Comparison of ENCODE assay signal across 8 mouse cellular contexts in genomic region chrX:12135121-12136111, GRCm38 (mm10). TPM values are rescaled to one million over a fixed set of nuclear protein-coding genes. Genes with fewer than 3 reads are reported as not detected.
A peak's percentile ranks its signal among the peaks of the same experiment; 100 is the strongest.
DNase-seq lines count a peak whose midpoint lies in the region; ATAC-seq lines count a peak whose summit lies in the region.

No protein-coding gene starts in this region.

- H3K4me2 ChIP-seq in forebrain, embryonic 16.5 days (ENCODE audit: low read length): peak overlapping the region; percentile 78
- peak overlapping the region; percentile 60 for H3K4me2 ChIP-seq in hindbrain, embryonic 14.5 days (replicated peaks)
- H3K4me2 ChIP-seq in liver, embryonic 15.5 days: peak overlapping the region; percentile 60
- H3K4me2 ChIP-seq in neural tube, embryonic 12.5 days (replicated peaks): peak overlapping the region; percentile 66

- peak; percentile 71 for ATAC-seq in forebrain, embryonic 16.5 days
- ATAC-seq in hindbrain, embryonic 14.5 days (ENCODE audit: low FRiP score): peak; percentile 73
- 0 out of 2 replicates have a peak, but pooled peaks have one; percentile 14 for ATAC-seq in liver, embryonic 15.5 days (ENCODE audit: insufficient read depth)
- ATAC-seq in neural tube, embryonic 12.5 days (ENCODE audit: low FRiP score, low read depth): peak; percentile 30; the same call in 1 of the 2 replicates
- no peak for ATAC-seq in erythroid progenitor cell, adult 5-6 weeks (replicated peaks; ENCODE audit: low FRiP score, poor library complexity, severe bottlenecking)

- H3K27ac ChIP-seq in forebrain, embryonic 16.5 days (ENCODE audit: low read length): peak overlapping the region; percentile 78
- peak overlapping the region; percentile 90 for H3K27ac ChIP-seq in hindbrain, embryonic 14.5 days
- H3K27ac ChIP-seq in liver, embryonic 15.5 days (replicated peaks): peak overlapping the region; percentile 62
- H3K27ac ChIP-seq in neural tube, embryonic 12.5 days: peak overlapping the region; percentile 75

- H3K36me3 ChIP-seq in forebrain, embryonic 16.5 days (ENCODE audit: control insufficient read depth, insufficient read depth): no peaks in the 10 kb centered on the region
- H3K36me3 ChIP-seq in hindbrain, embryonic 14.5 days (replicated peaks; ENCODE audit: control insufficient read depth, insufficient read depth): no peaks in the 10 kb centered on the region
- no peaks in the 10 kb centered on the region for H3K36me3 ChIP-seq in liver, embryonic 15.5 days (replicated peaks)
- H3K36me3 ChIP-seq in neural tube, embryonic 12.5 days: no peaks in the 10 kb centered on the region

- peak overlapping the region; percentile 62 for H3K9ac ChIP-seq in forebrain, embryonic 16.5 days (replicated peaks; ENCODE audit: low read depth, low read length)
- H3K9ac ChIP-seq in hindbrain, embryonic 14.5 days: peak overlapping the region; percentile 73
- H3K9ac ChIP-seq in liver, embryonic 15.5 days: no peak overlapping the region
- H3K9ac ChIP-seq in neural tube, embryonic 12.5 days: peak overlapping the region; percentile 53

- under 1% methylated on average over 55 of the region's 75 CpGs for WGBS in forebrain, embryonic 16.5 days
- 5% methylated on average over 50 of the region's 75 CpGs for WGBS in hindbrain, embryonic 14.5 days
- WGBS in liver, embryonic 15.5 days (ENCODE audit: insufficient replicate concordance): 2% methylated on average over 51 of the region's 75 CpGs
- WGBS in neural tube, embryonic 12.5 days: 1% methylated on average over 55 of the region's 75 CpGs

- DNase-seq in spleen, adult 18-20 months: peak; percentile 71 to 75
- no peak for DNase-seq in spleen, adult 12 weeks (ENCODE audit: low spot score)
- peak; percentile 81 to 91 for DNase-seq in adrenal gland, postnatal 36 days
- DNase-seq in hindbrain, embryonic 14.5 days (ENCODE audit: low spot score): no peak

- peaks cover 37% of the 10 kb centered on the region for H3K27me3 ChIP-seq in forebrain, embryonic 16.5 days (replicated peaks; ENCODE audit: control insufficient read depth, insufficient read depth, low read length)
- H3K27me3 ChIP-seq in hindbrain, embryonic 14.5 days (ENCODE audit: control insufficient read depth, insufficient read depth, low read length): peaks cover 86% of the 10 kb centered on the region
- H3K27me3 ChIP-seq in liver, embryonic 15.5 days: peaks cover 100% of the 10 kb centered on the region
- H3K27me3 ChIP-seq in neural tube, embryonic 12.5 days (replicated peaks): peaks cover 72% of the 10 kb centered on the region

- peak overlapping the region; percentile 47 for H3K4me3 ChIP-seq in forebrain, embryonic 16.5 days (replicated peaks; ENCODE audit: low read length)
- peak overlapping the region; percentile 38 for H3K4me3 ChIP-seq in hindbrain, embryonic 14.5 days (replicated peaks; ENCODE audit: low read length)
- H3K4me3 ChIP-seq in liver, embryonic 15.5 days (replicated peaks): peak overlapping the region; percentile 40
- peak overlapping the region; percentile 29 for H3K4me3 ChIP-seq in neural tube, embryonic 12.5 days

- H3K4me1 ChIP-seq in forebrain, embryonic 16.5 days (replicated peaks; ENCODE audit: control insufficient read depth, insufficient read depth, low read length): peaks cover 29% of the 10 kb centered on the region
- H3K4me1 ChIP-seq in hindbrain, embryonic 14.5 days (replicated peaks; ENCODE audit: control insufficient read depth, insufficient read depth, low read length): peaks cover 35% of the 10 kb centered on the region
- no peaks in the 10 kb centered on the region for H3K4me1 ChIP-seq in liver, embryonic 15.5 days (replicated peaks)
- peaks cover 49% of the 10 kb centered on the region for H3K4me1 ChIP-seq in neural tube, embryonic 12.5 days

- H3K9me3 ChIP-seq in forebrain, embryonic 16.5 days (ENCODE audit: control insufficient read depth, low read length): no peaks in the 10 kb centered on the region
- H3K9me3 ChIP-seq in hindbrain, embryonic 14.5 days (ENCODE audit: control insufficient read depth, low read length): no peaks in the 10 kb centered on the region
- no peaks in the 10 kb centered on the region for H3K9me3 ChIP-seq in liver, embryonic 15.5 days (replicated peaks)
- no peaks in the 10 kb centered on the region for H3K9me3 ChIP-seq in neural tube, embryonic 12.5 days

RNA-seq across cellular contexts. Expression of gene Bcor, which starts 24.7 kb away (rescaled TPM):
- total RNA-seq in adrenal gland, postnatal 36 days (2021): 10 to 100 TPM; 14.5 to 16.0 TPM
- 17.4 and 18.1 TPM in 2 replicates for polyA plus RNA-seq in forebrain, embryonic 16.5 days (2015; fragmentation: Nextera tagmentation; extraction: Ambion mirVana)
- polyA plus RNA-seq in hindbrain, embryonic 14.5 days (2014; fragmentation: Nextera tagmentation; extraction: Ambion mirVana): 16.1 and 17.5 TPM in 2 replicates
- 4.3 and 4.5 TPM in 2 replicates for polyA plus RNA-seq in liver, embryonic 15.5 days (2015; fragmentation: Nextera tagmentation; extraction: Ambion mirVana)
- 23.0 and 23.2 TPM in 2 replicates for polyA plus RNA-seq in neural tube, embryonic 12.5 days (2016; fragmentation: Nextera tagmentation; extraction: Ambion mirVana)
- 21.4 and 32.4 TPM in 2 replicates for total RNA-seq in erythroid progenitor cell, adult 5-6 weeks (2015; ENCODE audit: low replicate concordance)
- total RNA-seq in erythroid progenitor cell, adult 5-6 weeks (2017; ENCODE audit: low replicate concordance): 26.3 and 35.9 TPM in 2 replicates

Comparison
In these comparisons a context has a peak if more than half of its experiments do, and no peak if none do; other contexts are left out.
1. DNase-seq: peak in spleen, adult 18-20 months (2 of 2) and adrenal gland, postnatal 36 days (2 of 2); none in spleen, adult 12 weeks (single experiment) and hindbrain, embryonic 14.5 days (single experiment).
2. Peak in every context shown above with its lines, with median percentiles within 50 percentile points of each other: H3K27ac ChIP-seq, H3K4me2 ChIP-seq and H3K4me3 ChIP-seq.